Mouse (Mus musculus): ENCODE measurements around the gene Dock1. TPM values are rescaled to one million over a fixed set of nuclear protein-coding genes. Genes with fewer than 3 reads are reported as not detected.

The Dock1 gene
- total RNA-seq, 2 experiments from 2014 or later = 146 to 153 TPM

GRCm38 (mm10) chr7:134748376-134748775 lies 77.9 kb downstream of the Dock1 start:
- DNase-seq (ENCODE audit: low spot score in 2 of 2) = no peak

- DNase-seq (ENCODE audit: low spot score in 2 of 2) = no peak
Measured at GRCm38 (mm10) chr7:134749613-134750012, 79.2 kb downstream of the Dock1 start.

- no peak for DNase-seq (ENCODE audit: low spot score in 2 of 2)
Measured at GRCm38 (mm10) chr7:134751496-134751895, 81.0 kb downstream of the Dock1 start.

- no peak for DNase-seq (ENCODE audit: low spot score in 2 of 2)
Measured at GRCm38 (mm10) chr7:134753417-134753816, 83.0 kb downstream of the Dock1 start.

GRCm38 (mm10) chr7:134757605-134758004 lies 87.2 kb downstream of the Dock1 start:
- DNase-seq (ENCODE audit: low spot score in 2 of 2) = no peak

- no peak for DNase-seq (ENCODE audit: low spot score in 2 of 2)
Measured at GRCm38 (mm10) chr7:134761799-134762198, 91.3 kb downstream of the Dock1 start.

- DNase-seq (ENCODE audit: low spot score in 2 of 2) = no peak
Measured at GRCm38 (mm10) chr7:134765130-134765529, 94.7 kb downstream of the Dock1 start.

GRCm38 (mm10) chr7:134771314-134771713 lies 100.9 kb downstream of the Dock1 start:
- no peak for DNase-seq (ENCODE audit: low spot score in 2 of 2)

- no peak for DNase-seq (ENCODE audit: low spot score in 2 of 2)
Measured at GRCm38 (mm10) chr7:134772363-134772762, 101.9 kb downstream of the Dock1 start.

- DNase-seq (ENCODE audit: low spot score in 2 of 2) = no peak
Measured at GRCm38 (mm10) chr7:134772867-134773590, 102.6 kb downstream of the Dock1 start.

- DNase-seq (ENCODE audit: low spot score in 2 of 2) = no peak
Measured at GRCm38 (mm10) chr7:134773761-134774415, 103.4 kb downstream of the Dock1 start.

- no peak for DNase-seq (ENCODE audit: low spot score in 2 of 2)
Measured at GRCm38 (mm10) chr7:134774468-134775162, 104.2 kb downstream of the Dock1 start.

- DNase-seq (ENCODE audit: low spot score in 2 of 2) = no peak
Measured at GRCm38 (mm10) chr7:134775671-134776070, 105.2 kb downstream of the Dock1 start.

- no peak for DNase-seq (ENCODE audit: low spot score in 2 of 2)
Measured at GRCm38 (mm10) chr7:134776306-134776705, 105.9 kb downstream of the Dock1 start.

- DNase-seq (ENCODE audit: low spot score in 2 of 2) = no peak
Measured at GRCm38 (mm10) chr7:134779761-134780160, 109.3 kb downstream of the Dock1 start.

GRCm38 (mm10) chr7:134787110-134787509 lies 116.7 kb downstream of the Dock1 start:
- DNase-seq (ENCODE audit: low spot score in 2 of 2) = no peak

GRCm38 (mm10) chr7:134794889-134795288 lies 124.4 kb downstream of the Dock1 start:
- DNase-seq (ENCODE audit: low spot score in 2 of 2) = no peak

GRCm38 (mm10) chr7:134800079-134800478 lies 129.6 kb downstream of the Dock1 start:
- DNase-seq (ENCODE audit: low spot score in 2 of 2) = peak in 1 of 2 experiments; percentile 31

- no peak for DNase-seq (ENCODE audit: low spot score in 2 of 2)
Measured at GRCm38 (mm10) chr7:134804422-134804821, 134.0 kb downstream of the Dock1 start.

GRCm38 (mm10) chr7:134806799-134807198 lies 136.3 kb downstream of the Dock1 start:
- no peak for DNase-seq (ENCODE audit: low spot score in 2 of 2)

- DNase-seq (ENCODE audit: low spot score in 2 of 2) = no peak
Measured at GRCm38 (mm10) chr7:134808406-134808805, 138.0 kb downstream of the Dock1 start.

All from adrenal gland, postnatal 4 days (tissue).